Mouse (Mus musculus) megakaryocyte, embryonic 14.5 days (primary cell): ENCODE results near the gene Slc22a5. TPM values are rescaled to one million over a fixed set of nuclear protein-coding genes. Genes with fewer than 3 reads are reported as not detected.

Experiments
- H3K27me3 ChIP-seq: replicated peaks from 2 replicates; pipeline ENCODE3; 2012; ENCODE audit warnings: inconsistent platforms
- H3K36me3 ChIP-seq: replicated peaks from 2 replicates; pipeline ENCODE3; 2012; ENCODE audit warnings: low read length, inconsistent platforms, mixed read lengths
- H3K4me1 ChIP-seq: 2 replicates; pipeline ENCODE4 v1.6.1; 2012; ENCODE audit warnings: inconsistent platforms
- H3K4me3 ChIP-seq: replicated peaks from 2 replicates; pipeline ENCODE3; 2012; ENCODE audit warnings: moderate library complexity, mild to moderate bottlenecking, inconsistent platforms
- H3K9me3 ChIP-seq: 2 replicates; pipeline ENCODE4 v1.6.1; 2012; ENCODE audit warnings: inconsistent platforms
- FLI1 ChIP-seq: IDR thresholded peaks from 2 replicates; pipeline ENCODE4 v1.6.1; 2012; ENCODE audit warnings: low read length, inconsistent platforms, mixed read lengths
- GATA1 ChIP-seq: IDR thresholded peaks from 3 replicates; pipeline ENCODE4 v1.6.1; 2012; ENCODE audit warnings: mixed read lengths, low read length, inconsistent platforms, borderline replicate concordance
- polyA plus RNA-seq: library from polyadenylated mRNA; stranded (reverse); fragments of >175 nt; gene quantifications from 2 replicates; pipeline ENCODE4 v1.2.3, GENCODE M21; 2012; ENCODE audit warnings: low replicate concordance; ENCODE audit not compliant: insufficient read depth

Slc22a5 gene
- polyA plus RNA-seq, 1 experiment: 4.7 TPM

DNA sequence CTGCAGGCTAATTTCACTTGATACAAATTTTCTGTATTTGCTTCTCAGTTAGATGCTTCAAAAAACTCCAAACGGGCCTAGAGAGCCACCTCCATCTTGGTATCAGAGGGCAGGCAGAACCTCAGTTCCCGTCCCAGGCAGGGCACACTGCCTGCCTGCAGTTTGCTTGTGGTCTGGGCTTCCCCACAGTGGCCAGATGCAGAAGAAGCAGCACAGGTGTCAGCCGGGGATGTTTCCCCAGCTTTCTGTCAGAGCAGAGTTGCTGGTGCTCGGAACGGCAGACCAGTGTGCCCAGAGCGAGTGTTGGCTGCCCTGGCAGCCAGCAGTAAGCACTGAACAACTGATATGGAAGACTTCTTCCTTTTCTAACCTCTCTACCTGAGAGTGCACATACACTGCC is 52.3 kb downstream of the Slc22a5 start:
- TF ChIP-seq FLI1 (no peak), GATA1 (no peak)
- no peaks in the 10 kb centered on the region for H3K9me3 ChIP-seq
- peaks cover 32% of the 10 kb centered on the region for H3K27me3 ChIP-seq
- peaks cover 21% of the 10 kb centered on the region for H3K4me1 ChIP-seq
- no peak overlapping the region for H3K4me3 ChIP-seq
- H3K36me3 ChIP-seq: no peaks in the 10 kb centered on the region

- Histone ChIP-seq H3K4me3 (no peak overlapping the region), H3K36me3 (no peaks in the 10 kb centered on the region), H3K4me1 (peaks cover 17% of the 10 kb centered on the region), H3K9me3 (no peaks in the 10 kb centered on the region), H3K27me3 (peaks cover 24% of the 10 kb centered on the region)
- no peak for TF ChIP-seq FLI1
Measured at GRCm38 (mm10) chr11:53837731-53838130, 53.7 kb downstream of the Slc22a5 start.

GRCm38 (mm10) chr11:53835379-53836010 is 56.0 kb downstream of the Slc22a5 start:
- H3K4me1 ChIP-seq: peaks cover 17% of the 10 kb centered on the region
- peaks cover 14% of the 10 kb centered on the region for H3K27me3 ChIP-seq
- no peak for TF ChIP-seq FLI1
- no peak for TF ChIP-seq GATA1
- no peaks in the 10 kb centered on the region for H3K9me3 ChIP-seq
- H3K4me3 ChIP-seq: no peak overlapping the region
- no peaks in the 10 kb centered on the region for H3K36me3 ChIP-seq

- peaks cover 5% of the 10 kb centered on the region for H3K27me3 ChIP-seq
- H3K4me3 ChIP-seq: no peak overlapping the region
- peaks cover 25% of the 10 kb centered on the region for H3K4me1 ChIP-seq
- peaks cover 6% of the 10 kb centered on the region for H3K9me3 ChIP-seq
- TF ChIP-seq GATA1 (no peak), FLI1 (no peak)
- no peaks in the 10 kb centered on the region for H3K36me3 ChIP-seq
Measured at GRCm38 (mm10) chr11:53825409-53825808, 66.1 kb downstream of the Slc22a5 start.

DNA sequence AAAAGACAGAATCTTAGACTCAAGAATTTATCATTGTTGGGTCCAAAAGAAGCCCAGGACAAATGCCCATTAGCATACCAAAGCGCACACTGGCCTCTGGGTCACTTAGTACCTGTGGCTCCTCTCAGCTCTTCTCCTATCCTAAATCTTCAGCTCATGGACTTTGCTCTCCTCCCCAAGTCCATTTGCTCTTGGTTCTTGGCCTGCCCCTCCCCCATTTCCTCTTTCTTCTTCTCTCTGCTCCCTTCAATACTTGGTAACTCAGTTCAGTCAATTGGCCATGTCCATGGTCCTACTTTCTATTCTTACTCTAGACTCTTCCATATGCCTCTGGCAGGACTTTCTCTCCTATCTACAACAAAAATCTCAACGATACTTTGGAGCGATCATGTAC is 69.5 kb downstream of the Slc22a5 start:
- H3K4me1 ChIP-seq: peaks cover 31% of the 10 kb centered on the region
- H3K36me3 ChIP-seq: no peaks in the 10 kb centered on the region
- peaks cover 13% of the 10 kb centered on the region for H3K27me3 ChIP-seq
- H3K9me3 ChIP-seq: no peaks in the 10 kb centered on the region
- no peak overlapping the region for H3K4me3 ChIP-seq
- TF ChIP-seq FLI1: no peak
- no peak for TF ChIP-seq GATA1

- H3K27me3 ChIP-seq: peaks cover 15% of the 10 kb centered on the region
- no peaks in the 10 kb centered on the region for H3K36me3 ChIP-seq
- H3K9me3 ChIP-seq: no peaks in the 10 kb centered on the region
- TF ChIP-seq FLI1 (no peak), GATA1 (no peak)
- H3K4me1 ChIP-seq: peaks cover 29% of the 10 kb centered on the region
- H3K4me3 ChIP-seq: no peak overlapping the region
Measured at GRCm38 (mm10) chr11:53821230-53821944, 70.1 kb downstream of the Slc22a5 start.

DNA sequence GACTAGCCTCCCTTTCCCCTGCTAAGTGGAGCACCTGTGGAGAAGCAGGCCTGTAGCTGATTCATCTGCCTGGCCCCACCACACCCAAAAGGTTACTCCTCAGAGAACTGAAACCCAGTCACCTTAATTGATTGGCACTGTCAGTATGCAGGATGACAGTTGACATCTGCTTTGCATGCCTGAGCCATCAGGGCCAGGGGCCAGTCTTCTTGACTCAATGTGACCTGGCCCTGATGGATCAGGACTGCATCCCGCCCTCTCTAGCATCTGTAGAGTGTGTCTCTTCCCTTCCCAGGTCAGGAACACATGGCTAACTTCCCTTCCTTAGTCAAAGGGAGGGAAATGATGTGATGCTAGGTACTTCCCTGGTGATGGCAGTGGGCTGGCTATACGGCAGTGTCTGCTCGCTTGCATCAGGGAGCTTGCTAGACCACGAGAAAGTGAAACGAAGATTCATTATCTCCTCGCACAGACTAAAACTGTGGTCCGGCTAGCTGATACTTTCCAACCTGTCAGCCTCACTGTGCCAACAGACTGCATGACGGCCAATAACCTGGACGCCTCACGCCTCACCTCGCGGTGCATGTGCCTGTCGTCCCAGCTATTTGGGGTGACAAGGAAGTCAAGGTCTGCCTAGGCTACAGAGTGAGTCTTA is 70.8 kb downstream of the Slc22a5 start:
- Histone ChIP-seq H3K36me3 (no peaks in the 10 kb centered on the region), H3K27me3 (peaks cover 15% of the 10 kb centered on the region), H3K4me1 (peaks cover 22% of the 10 kb centered on the region), H3K9me3 (no peaks in the 10 kb centered on the region), H3K4me3 (peak overlapping the region; percentile 28)
- TF ChIP-seq GATA1 (no peak), FLI1 (no peak)

GRCm38 (mm10) chr11:53819511-53819910 is 71.9 kb downstream of the Slc22a5 start:
- Histone ChIP-seq H3K36me3 (no peaks in the 10 kb centered on the region), H3K9me3 (no peaks in the 10 kb centered on the region), H3K4me1 (peaks cover 19% of the 10 kb centered on the region), H3K27me3 (peaks cover 15% of the 10 kb centered on the region), H3K4me3 (no peak overlapping the region)
- TF ChIP-seq GATA1 (no peak), FLI1 (no peak)

GRCm38 (mm10) chr11:53818794-53819193 is 72.7 kb downstream of the Slc22a5 start:
- Histone ChIP-seq H3K4me1 (peaks cover 19% of the 10 kb centered on the region), H3K36me3 (no peaks in the 10 kb centered on the region), H3K4me3 (no peak overlapping the region), H3K27me3 (peaks cover 15% of the 10 kb centered on the region), H3K9me3 (no peaks in the 10 kb centered on the region)
- no peak for TF ChIP-seq GATA1
- TF ChIP-seq FLI1: no peak

GRCm38 (mm10) chr11:53816841-53817375 is 74.6 kb downstream of the Slc22a5 start:
- TF ChIP-seq GATA1: no peak
- TF ChIP-seq FLI1: no peak
- no peaks in the 10 kb centered on the region for H3K9me3 ChIP-seq
- peaks cover 26% of the 10 kb centered on the region for H3K4me1 ChIP-seq
- H3K27me3 ChIP-seq: peaks cover 11% of the 10 kb centered on the region
- no peaks in the 10 kb centered on the region for H3K36me3 ChIP-seq
- H3K4me3 ChIP-seq: no peak overlapping the region
